Mouse (Mus musculus): ENCODE results near the gene Plin1. TPM values are rescaled to one million over a fixed set of nuclear protein-coding genes. Genes with fewer than 3 reads are reported as not detected.

Plin1 gene
- polyA plus RNA-seq (2014; fragmentation: Illumina TruSeq; extraction: RNeasy Lipid Tissue Mini Kit (QIAGEN cat#74804); ENCODE audit: insufficient read depth, low read depth, low replicate concordance): 18.6 TPM

DNA sequence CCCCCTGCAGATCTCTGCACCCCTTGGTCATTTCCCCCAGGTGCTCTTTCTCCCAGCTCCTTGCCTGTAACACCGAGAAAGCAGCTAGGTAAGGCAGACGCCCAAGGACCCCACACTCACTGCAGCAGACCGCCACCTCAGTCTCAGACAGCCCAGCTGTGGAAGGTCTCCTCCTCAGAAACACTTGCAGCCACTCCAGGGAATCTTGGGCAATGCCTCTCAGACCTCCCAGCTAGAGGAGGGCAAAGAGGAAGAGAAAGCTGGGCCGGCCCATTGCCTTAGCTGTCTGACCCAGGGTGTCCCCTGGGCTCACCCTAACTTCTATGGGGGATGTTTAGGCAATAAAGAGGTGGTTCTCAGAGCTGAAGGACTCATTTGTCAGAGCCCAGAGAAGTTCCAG lies at the start of gene Plin1:
Gene Plin1, minus strand, starts transcription at position 282 of the 400 bp plus-strand sequence.

DNA sequence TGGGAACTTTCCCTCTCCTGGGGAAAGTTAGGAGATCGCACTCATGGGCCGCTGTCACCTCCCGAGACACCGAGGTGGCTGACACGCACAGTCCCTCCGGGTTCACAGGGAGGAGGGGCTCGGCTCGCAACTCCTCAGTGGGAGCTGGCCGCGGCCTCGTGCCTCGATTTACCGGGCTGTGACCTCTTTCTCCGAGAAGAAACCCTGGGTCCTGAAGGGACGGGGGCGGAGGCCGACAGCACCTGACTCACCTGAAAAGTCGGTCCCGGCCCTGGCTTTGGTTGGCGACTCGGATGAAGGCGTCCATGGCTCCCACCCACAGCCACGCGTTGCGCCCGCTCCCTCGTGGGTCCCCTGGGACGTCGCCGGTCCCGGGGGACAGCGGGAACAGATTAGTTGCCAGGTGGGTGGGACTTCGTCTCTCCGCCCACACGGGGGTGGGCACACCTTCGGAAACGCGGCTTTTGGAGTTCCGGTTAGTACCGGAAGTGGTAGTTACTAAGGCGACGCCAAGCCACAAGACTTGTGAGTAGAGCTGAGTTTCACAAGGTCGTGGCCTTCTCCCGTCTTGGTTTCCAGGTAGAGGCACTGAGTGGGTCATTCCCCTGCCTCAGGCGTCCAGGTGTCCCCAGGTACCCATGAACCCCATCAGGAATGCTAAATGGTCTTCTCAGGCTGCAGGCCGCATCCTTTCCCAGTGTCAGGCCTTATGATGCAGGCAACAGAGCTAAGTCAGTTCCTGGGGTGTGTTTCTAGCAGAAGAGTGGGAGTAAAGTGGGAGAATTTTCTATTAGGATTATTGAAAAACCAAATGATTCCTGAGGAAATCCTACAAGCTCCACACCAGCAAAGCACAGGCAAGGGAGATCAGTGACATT lies 10.2 kb upstream of the Plin1 start, which contains the start of the genes Pex11a and Wdr93:
Gene Pex11a, minus strand, starts transcription at position 473 of the 878 bp plus-strand sequence.
Gene Wdr93, plus strand, starts transcription at position 505 of the 878 bp plus-strand sequence.

DNA sequence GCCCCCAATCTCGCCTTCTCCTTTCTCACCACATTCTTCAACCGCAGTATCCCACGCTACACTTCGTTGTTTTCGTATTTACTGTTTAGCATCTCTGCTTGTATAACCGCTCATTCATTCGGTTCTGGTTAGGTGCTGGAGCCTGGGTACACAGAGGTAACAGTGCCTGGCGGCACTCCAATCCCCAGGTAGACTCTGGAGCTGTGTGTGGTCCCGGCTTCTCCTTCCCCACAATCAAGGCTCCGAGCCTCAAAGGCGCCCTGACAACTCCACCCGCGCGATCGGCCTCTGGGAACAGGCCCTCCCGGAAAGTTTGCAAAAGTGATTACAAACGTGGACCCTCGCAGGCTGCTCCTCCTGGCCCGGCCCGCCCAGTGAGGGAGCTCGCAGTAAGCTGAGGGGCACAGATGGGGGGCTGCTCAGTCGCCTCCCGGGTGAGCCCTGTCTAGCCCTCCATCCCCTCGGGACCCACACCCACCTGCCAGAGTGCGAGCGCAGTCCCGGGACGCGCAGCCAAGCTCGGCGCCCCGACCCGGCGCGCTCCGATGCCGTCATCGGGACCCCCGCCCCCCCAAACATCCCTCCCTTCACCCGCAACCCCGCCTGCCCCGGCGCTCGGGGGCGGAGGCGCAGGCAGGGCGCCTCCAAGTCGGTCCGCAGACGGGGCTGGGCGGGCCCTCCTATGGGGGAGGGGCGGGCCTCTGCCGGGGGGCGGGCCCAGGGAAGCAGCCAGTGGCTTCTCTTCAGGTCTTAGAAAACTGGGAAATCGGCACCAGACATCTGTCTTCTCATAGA lies 17.3 kb downstream of the Plin1 start, which contains the start of gene Kif7:
Gene Kif7, minus strand, starts transcription at position 534 of the 795 bp plus-strand sequence.

Other genes with a start within 250 kb of the Plin1 start
- not detected for gene Rhcg, start 115.2 kb downstream of the Plin1 start, polyA plus RNA-seq (2014; fragmentation: Illumina TruSeq; extraction: RNeasy Lipid Tissue Mini Kit (QIAGEN cat#74804); ENCODE audit: insufficient read depth, low read depth, low replicate concordance)
- gene Ticrr, start 72.7 kb downstream of the Plin1 start, polyA plus RNA-seq (2014; fragmentation: Illumina TruSeq; extraction: RNeasy Lipid Tissue Mini Kit (QIAGEN cat#74804); ENCODE audit: insufficient read depth, low read depth, low replicate concordance): 0.10 TPM
- gene Kif7, start 17.2 kb downstream of the Plin1 start, polyA plus RNA-seq (2014; fragmentation: Illumina TruSeq; extraction: RNeasy Lipid Tissue Mini Kit (QIAGEN cat#74804); ENCODE audit: insufficient read depth, low read depth, low replicate concordance): 1.1 TPM
- 13.4 TPM for gene Pex11a, start 10.2 kb upstream of the Plin1 start, polyA plus RNA-seq (2014; fragmentation: Illumina TruSeq; extraction: RNeasy Lipid Tissue Mini Kit (QIAGEN cat#74804); ENCODE audit: insufficient read depth, low read depth, low replicate concordance)
- gene Wdr93, start 10.3 kb upstream of the Plin1 start, polyA plus RNA-seq (2014; fragmentation: Illumina TruSeq; extraction: RNeasy Lipid Tissue Mini Kit (QIAGEN cat#74804); ENCODE audit: insufficient read depth, low read depth, low replicate concordance): 2.8 TPM
- gene Mesp1, start 60.9 kb upstream of the Plin1 start, polyA plus RNA-seq (2014; fragmentation: Illumina TruSeq; extraction: RNeasy Lipid Tissue Mini Kit (QIAGEN cat#74804); ENCODE audit: insufficient read depth, low read depth, low replicate concordance): 1.4 TPM
- gene Mesp2, start 77.8 kb upstream of the Plin1 start, polyA plus RNA-seq (2014; fragmentation: Illumina TruSeq; extraction: RNeasy Lipid Tissue Mini Kit (QIAGEN cat#74804); ENCODE audit: insufficient read depth, low read depth, low replicate concordance): 2.4 TPM
- 74.8 TPM for gene Anpep, start 128.2 kb upstream of the Plin1 start, polyA plus RNA-seq (2014; fragmentation: Illumina TruSeq; extraction: RNeasy Lipid Tissue Mini Kit (QIAGEN cat#74804); ENCODE audit: insufficient read depth, low read depth, low replicate concordance)
- gene Ap3s2, start 187.7 kb upstream of the Plin1 start, polyA plus RNA-seq (2014; fragmentation: Illumina TruSeq; extraction: RNeasy Lipid Tissue Mini Kit (QIAGEN cat#74804); ENCODE audit: insufficient read depth, low read depth, low replicate concordance): 8.3 TPM
- 16.0 TPM for gene Arpin, start 202.5 kb upstream of the Plin1 start, polyA plus RNA-seq (2014; fragmentation: Illumina TruSeq; extraction: RNeasy Lipid Tissue Mini Kit (QIAGEN cat#74804); ENCODE audit: insufficient read depth, low read depth, low replicate concordance)